Mouse (Mus musculus) myocyte (in vitro differentiated cells): ENCODE results near the gene Zbtb21.
"Not testable (repeated sequence)": the region's sequence is repeated elsewhere in the genome, so short reads cannot be mapped to it uniquely, and the experiment has no call there.

Experiments used
- CEBPB ChIP-seq: IDR thresholded peaks from 2 replicates; pipeline ENCODE4 v1.6.1; 2011; ENCODE audit warnings: mild to moderate bottlenecking, moderate library complexity; ENCODE audit not compliant: poor library complexity, insufficient read depth, severe bottlenecking
- E2F4 ChIP-seq: IDR thresholded peaks from one replicate; pipeline ENCODE4 v1.6.1; 2011; ENCODE audit warnings: mild to moderate bottlenecking, control low read depth, moderate library complexity; ENCODE audit not compliant: insufficient read depth
- MAX ChIP-seq: IDR thresholded peaks from one replicate; pipeline ENCODE4 v1.6.1; 2011; ENCODE audit warnings: low read depth, mild to moderate bottlenecking, control low read depth
- MYOD1 ChIP-seq, 3 experiments: IDR thresholded peaks; one replicate each; pipeline ENCODE4 v1.6.1; 2011; ENCODE audit warnings: control low read depth in 2 of 3, low read depth in 2 of 3, mild to moderate bottlenecking in 2 of 3, moderate library complexity in 1 of 3; ENCODE audit not compliant: insufficient read length in 2 of 3, control insufficient read depth in 1 of 3
- MYOG ChIP-seq, 3 experiments: IDR thresholded peaks; one replicate each; pipeline ENCODE4 v1.6.1; 2011; ENCODE audit warnings: control low read depth in 2 of 3, low read depth in 2 of 3, mild to moderate bottlenecking in 2 of 3; ENCODE audit not compliant: insufficient read length in 2 of 3, control insufficient read depth in 1 of 3, insufficient read depth in 1 of 3
- POLR2A ChIP-seq: IDR thresholded peaks from one replicate; pipeline ENCODE4 v1.6.1; 2011; ENCODE audit warnings: low read depth, mild to moderate bottlenecking, control low read depth, moderate library complexity; ENCODE audit not compliant: insufficient read length
- POLR2AphosphoS2 ChIP-seq: IDR thresholded peaks from one replicate; pipeline ENCODE4 v1.6.1; 2011; ENCODE audit warnings: low read depth, control low read depth; ENCODE audit not compliant: insufficient read length
- REST ChIP-seq: IDR thresholded peaks from one replicate; pipeline ENCODE4 v1.6.1; 2011; ENCODE audit warnings: mild to moderate bottlenecking, control low read depth, moderate library complexity; ENCODE audit not compliant: insufficient read depth, insufficient read length
- TCF12 ChIP-seq: IDR thresholded peaks from one replicate; pipeline ENCODE4 v1.6.1; 2011; ENCODE audit warnings: mild to moderate bottlenecking, control low read depth; ENCODE audit not compliant: poor library complexity, insufficient read depth, severe bottlenecking
- TCF3 ChIP-seq: IDR thresholded peaks from one replicate; pipeline ENCODE4 v1.6.1; 2011; ENCODE audit warnings: low read depth, control low read depth; ENCODE audit not compliant: insufficient read length
- USF1 ChIP-seq: IDR thresholded peaks from one replicate; pipeline ENCODE4 v1.6.1; 2011; ENCODE audit warnings: low read depth, mild to moderate bottlenecking, control low read depth, moderate library complexity

DNA sequence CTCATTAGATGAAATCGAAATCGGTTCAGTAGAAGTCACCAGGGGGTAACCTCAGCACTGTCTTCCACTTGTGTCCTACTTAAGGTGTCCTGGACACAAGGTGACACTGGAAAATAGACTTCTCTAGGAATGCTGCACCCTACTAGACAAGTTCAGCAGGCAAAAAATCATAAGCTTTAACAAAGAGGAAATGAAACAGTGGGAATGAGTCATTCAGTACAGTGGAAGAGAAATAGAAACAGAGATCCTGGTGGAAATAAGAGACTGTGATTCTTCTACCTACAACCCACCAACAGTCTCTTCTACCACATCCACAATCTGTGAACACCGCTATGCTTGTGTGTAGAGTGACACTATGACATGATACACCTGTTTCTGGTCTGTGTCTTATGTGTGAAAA is 30.1 kb upstream of the Zbtb21 start:
- not testable (repeated sequence) for TF ChIP-seq MAX; TCF12; POLR2A; MYOD1 (IDR thresholded peaks at IDR 0.05; ENCODE audit: control insufficient read depth in 1 of 3, insufficient read length in 2 of 3, low read depth in 2 of 3); MYOG (IDR thresholded peaks at IDR 0.05; ENCODE audit: control insufficient read depth in 1 of 3, insufficient read depth in 1 of 3, insufficient read length in 2 of 3, low read depth in 2 of 3); USF1; REST; E2F4; TCF3; POLR2AphosphoS2; CEBPB
